Mouse (Mus musculus): ENCODE results near the gene Myh3. TPM values are rescaled to one million over a fixed set of nuclear protein-coding genes. Genes with fewer than 3 reads are reported as not detected.
"Not testable (repeated sequence)": the region's sequence is repeated elsewhere in the genome, so short reads cannot be mapped to it uniquely, and the experiment has no call there.

Myh3 gene
- polyA plus RNA-seq, 1 experiment from 2014 or later: 0.75 TPM

DNA sequence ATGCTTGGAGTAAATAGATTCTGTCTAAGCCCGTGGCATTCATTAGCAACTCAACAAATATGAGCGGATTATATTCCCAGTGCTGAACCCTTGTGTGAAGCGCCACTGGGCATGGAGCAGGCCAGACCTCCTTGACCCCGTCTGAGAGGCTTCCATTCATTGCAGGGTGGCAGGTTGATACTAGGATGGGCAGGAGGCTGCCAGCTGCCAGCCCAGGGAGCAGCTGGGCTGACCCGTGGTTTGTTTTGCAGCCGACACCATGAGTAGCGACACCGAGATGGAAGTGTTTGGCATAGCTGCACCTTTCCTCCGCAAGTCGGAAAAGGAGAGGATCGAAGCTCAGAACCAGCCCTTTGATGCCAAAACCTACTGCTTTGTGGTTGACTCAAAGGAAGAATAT is 1.6 kb downstream of the Myh3 start:
- Histone ChIP-seq H3K9ac (replicated peaks) (no peak overlapping the region), H3K36me3 (no peaks in the 10 kb centered on the region), H3K9me3 (no peaks in the 10 kb centered on the region), H3K4me3 (no peak overlapping the region), H3K27ac (replicated peaks) (peak overlapping the region; percentile 68), H3K27me3 (peaks cover 32% of the 10 kb centered on the region), H3K4me1 (peaks cover 18% of the 10 kb centered on the region; the same call in 1 of the 2 replicates), H3K4me2 (replicated peaks) (0 out of 2 replicates have a peak overlapping the region, but pooled peaks have one; percentile 9)
- peak; percentile 39; the same call in 1 of the 2 replicates for ATAC-seq (ENCODE audit: low FRiP score, low read depth)
- 52% methylated on average over 11 of the region's 11 CpGs for WGBS

DNA sequence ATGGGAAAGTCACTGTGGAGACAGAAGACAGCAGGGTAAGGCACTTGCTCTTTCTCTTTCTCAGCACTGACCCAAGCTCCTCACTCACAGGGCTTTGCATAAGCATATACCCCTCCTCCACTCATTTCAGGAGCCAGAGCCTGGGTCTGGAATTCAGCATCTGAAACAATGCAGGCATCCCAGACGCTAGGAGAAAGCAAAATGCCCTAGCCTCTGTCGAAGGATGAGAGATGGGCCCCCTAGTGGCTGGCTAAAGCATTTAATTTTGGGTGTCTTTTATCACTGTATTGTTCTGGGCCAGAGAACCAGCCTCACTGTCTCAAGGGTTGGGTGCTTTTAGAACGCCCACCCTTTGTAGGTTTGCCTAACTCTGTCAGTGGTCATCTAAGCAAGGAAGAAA is 2.1 kb downstream of the Myh3 start:
- peaks cover 18% of the 10 kb centered on the region; the same call in 1 of the 2 replicates for H3K4me1 ChIP-seq
- no peaks in the 10 kb centered on the region for H3K9me3 ChIP-seq
- 0 out of 2 replicates have a peak overlapping the region, but pooled peaks have one; percentile 9 for H3K4me2 ChIP-seq (replicated peaks)
- H3K9ac ChIP-seq (replicated peaks): no peak overlapping the region
- peak overlapping the region; percentile 68 for H3K27ac ChIP-seq (replicated peaks)
- H3K4me3 ChIP-seq: no peak overlapping the region
- peak; percentile 73 for ATAC-seq (ENCODE audit: low FRiP score, low read depth)
- peaks cover 37% of the 10 kb centered on the region for H3K27me3 ChIP-seq
- H3K36me3 ChIP-seq: no peaks in the 10 kb centered on the region
- 5% methylated on average over 3 of the region's 3 CpGs for WGBS

DNA sequence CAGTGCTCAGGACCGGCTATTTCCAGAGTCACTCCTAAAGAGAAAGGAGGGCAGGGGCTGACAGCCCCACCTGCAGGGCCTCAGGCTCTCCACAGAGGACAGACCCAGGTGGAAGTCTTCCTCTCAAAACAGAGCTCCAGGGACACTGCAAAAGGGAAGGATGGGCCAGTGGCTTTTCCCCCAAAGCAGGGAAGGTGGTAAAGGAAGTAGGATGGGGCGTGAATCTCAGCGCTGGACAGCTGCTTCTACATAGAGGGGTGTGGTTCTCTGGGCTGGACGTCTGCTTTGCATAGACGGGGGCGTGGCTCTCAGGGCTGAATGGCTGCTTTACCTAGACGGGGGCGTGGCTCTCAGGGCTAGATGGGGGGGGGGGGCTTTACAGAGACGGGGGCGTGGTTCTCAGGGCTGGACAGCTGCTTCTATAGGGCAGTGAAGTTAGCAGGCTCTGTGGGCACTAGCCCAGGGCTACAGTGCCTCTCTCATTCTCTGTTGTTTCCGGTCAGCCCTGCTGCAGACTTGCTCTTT is 3.1 kb downstream of the Myh3 start:
- Histone ChIP-seq H3K4me2 (replicated peaks) (peak overlapping the region; percentile 31), H3K4me3 (no peak overlapping the region), H3K4me1 (peaks cover 18% of the 10 kb centered on the region; the same call in 1 of the 2 replicates), H3K9ac (replicated peaks) (no peak overlapping the region), H3K9me3 (no peaks in the 10 kb centered on the region), H3K27me3 (peaks cover 38% of the 10 kb centered on the region), H3K27ac (replicated peaks) (peak overlapping the region; percentile 46; the same call in 1 of the 2 replicates), H3K36me3 (no peaks in the 10 kb centered on the region)
- peak; percentile 70 for ATAC-seq (ENCODE audit: low FRiP score, low read depth)
- WGBS: 3% methylated on average over 11 of the region's 11 CpGs

DNA sequence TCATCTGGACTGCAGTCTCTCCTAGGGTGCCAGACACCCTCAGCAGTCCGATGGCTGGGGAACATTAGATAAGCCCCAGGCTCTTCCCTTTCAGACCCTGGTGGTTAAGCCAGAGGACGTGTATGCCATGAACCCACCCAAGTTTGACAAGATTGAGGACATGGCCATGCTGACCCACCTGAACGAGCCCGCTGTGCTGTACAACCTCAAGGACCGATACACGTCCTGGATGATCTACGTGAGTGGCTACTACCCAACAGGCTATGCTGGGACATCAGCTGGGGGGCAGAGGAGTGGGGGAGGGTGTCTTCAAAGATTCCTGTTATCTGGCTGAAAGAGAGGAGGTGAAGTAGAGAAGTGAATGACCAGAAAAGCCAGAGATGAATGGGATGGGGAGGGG is 4.1 kb downstream of the Myh3 start:
- Histone ChIP-seq H3K9ac (replicated peaks) (no peak overlapping the region), H3K4me1 (peaks cover 18% of the 10 kb centered on the region; the same call in 1 of the 2 replicates), H3K9me3 (no peaks in the 10 kb centered on the region), H3K36me3 (no peaks in the 10 kb centered on the region), H3K27ac (replicated peaks) (no peak overlapping the region), H3K4me3 (no peak overlapping the region), H3K4me2 (replicated peaks) (no peak overlapping the region), H3K27me3 (peaks cover 48% of the 10 kb centered on the region)
- WGBS: 86% methylated on average over 7 of the region's 7 CpGs
- no peak for ATAC-seq (ENCODE audit: low FRiP score, low read depth)

DNA sequence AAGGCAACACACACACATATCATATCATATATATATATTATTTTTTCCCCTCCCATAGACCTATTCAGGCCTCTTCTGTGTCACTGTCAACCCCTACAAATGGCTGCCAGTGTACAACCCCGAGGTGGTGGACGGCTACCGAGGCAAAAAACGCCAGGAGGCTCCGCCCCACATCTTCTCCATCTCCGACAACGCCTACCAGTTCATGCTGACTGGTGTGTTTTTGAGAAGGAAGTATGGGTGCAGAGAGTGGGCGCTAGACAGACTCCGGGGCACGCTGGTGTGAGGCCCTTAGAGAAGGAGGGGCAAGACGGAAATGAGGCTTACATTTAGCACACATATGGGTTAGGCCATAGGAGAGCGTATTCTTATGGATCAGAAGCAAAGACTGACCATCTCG is 4.7 kb downstream of the Myh3 start:
- Histone ChIP-seq H3K36me3 (no peaks in the 10 kb centered on the region), H3K27me3 (peaks cover 49% of the 10 kb centered on the region), H3K4me3 (no peak overlapping the region), H3K27ac (replicated peaks) (no peak overlapping the region), H3K9me3 (no peaks in the 10 kb centered on the region), H3K4me1 (peaks cover 16% of the 10 kb centered on the region; the same call in 1 of the 2 replicates), H3K4me2 (replicated peaks) (no peak overlapping the region), H3K9ac (replicated peaks) (no peak overlapping the region)
- 90% methylated on average over 13 of the region's 13 CpGs for WGBS
- ATAC-seq (ENCODE audit: low FRiP score, low read depth): no peak

DNA sequence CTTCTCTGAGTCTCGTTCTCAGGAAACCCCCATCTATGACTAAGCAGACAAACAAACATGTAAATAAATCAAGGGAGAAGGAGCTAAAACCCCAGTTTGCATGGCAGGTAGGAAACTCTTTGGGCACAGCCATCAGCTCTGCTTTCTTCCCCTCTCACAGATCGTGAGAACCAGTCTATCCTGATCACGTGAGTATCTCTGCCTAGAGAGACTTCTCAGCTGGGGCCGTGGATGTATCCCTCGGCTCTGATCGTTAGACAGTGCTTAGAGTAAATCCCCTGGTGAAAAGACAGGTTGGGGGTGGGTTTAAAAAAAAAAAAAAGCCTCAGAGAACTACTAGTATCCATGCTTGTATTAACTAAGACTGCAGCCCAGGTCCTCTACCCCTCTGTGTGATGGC is 5.1 kb downstream of the Myh3 start:
- no peak overlapping the region for H3K4me3 ChIP-seq
- no peak for ATAC-seq (ENCODE audit: low FRiP score, low read depth)
- no peaks in the 10 kb centered on the region for H3K36me3 ChIP-seq
- 61% methylated on average over 6 of the region's 6 CpGs for WGBS
- no peak overlapping the region for H3K27ac ChIP-seq (replicated peaks)
- no peak overlapping the region for H3K9ac ChIP-seq (replicated peaks)
- H3K9me3 ChIP-seq: no peaks in the 10 kb centered on the region
- peaks cover 49% of the 10 kb centered on the region for H3K27me3 ChIP-seq
- H3K4me1 ChIP-seq: peaks cover 16% of the 10 kb centered on the region; the same call in 1 of the 2 replicates
- no peak overlapping the region for H3K4me2 ChIP-seq (replicated peaks)

DNA sequence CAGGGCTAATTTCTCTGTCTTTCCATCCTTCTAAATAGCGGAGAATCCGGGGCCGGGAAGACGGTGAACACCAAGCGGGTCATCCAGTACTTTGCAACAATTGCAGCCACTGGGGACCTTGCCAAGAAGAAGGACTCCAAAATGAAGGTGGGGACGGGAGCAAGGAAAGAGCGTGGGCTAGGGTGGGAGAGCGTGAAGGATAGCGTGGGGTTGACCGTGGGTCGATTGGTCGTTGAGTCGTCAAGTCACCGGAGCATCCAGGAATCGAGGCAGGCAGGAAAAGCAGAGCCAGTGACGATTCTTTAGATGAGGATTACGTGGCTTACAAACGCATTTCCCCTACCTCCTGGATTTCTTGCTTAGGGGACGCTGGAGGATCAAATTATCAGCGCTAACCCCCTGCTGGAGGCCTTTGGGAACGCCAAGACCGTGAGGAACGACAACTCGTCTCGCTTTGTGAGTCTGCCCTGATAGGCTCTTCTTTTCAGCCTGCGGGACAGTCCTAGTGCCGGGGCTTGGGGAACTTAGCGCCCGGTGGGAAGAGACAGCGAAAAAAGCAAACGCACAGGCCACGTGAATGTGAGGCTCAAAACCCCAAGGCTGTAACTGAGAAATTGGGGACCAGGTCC is 5.7 kb downstream of the Myh3 start:
- Histone ChIP-seq H3K4me2 (replicated peaks) (no peak overlapping the region), H3K27me3 (peaks cover 49% of the 10 kb centered on the region), H3K4me3 (no peak overlapping the region), H3K9me3 (no peaks in the 10 kb centered on the region), H3K9ac (replicated peaks) (no peak overlapping the region), H3K4me1 (peaks cover 16% of the 10 kb centered on the region; the same call in 1 of the 2 replicates), H3K27ac (replicated peaks) (no peak overlapping the region), H3K36me3 (no peaks in the 10 kb centered on the region)
- 43% methylated on average over 32 of the region's 32 CpGs for WGBS
- no peak for ATAC-seq (ENCODE audit: low FRiP score, low read depth)

DNA sequence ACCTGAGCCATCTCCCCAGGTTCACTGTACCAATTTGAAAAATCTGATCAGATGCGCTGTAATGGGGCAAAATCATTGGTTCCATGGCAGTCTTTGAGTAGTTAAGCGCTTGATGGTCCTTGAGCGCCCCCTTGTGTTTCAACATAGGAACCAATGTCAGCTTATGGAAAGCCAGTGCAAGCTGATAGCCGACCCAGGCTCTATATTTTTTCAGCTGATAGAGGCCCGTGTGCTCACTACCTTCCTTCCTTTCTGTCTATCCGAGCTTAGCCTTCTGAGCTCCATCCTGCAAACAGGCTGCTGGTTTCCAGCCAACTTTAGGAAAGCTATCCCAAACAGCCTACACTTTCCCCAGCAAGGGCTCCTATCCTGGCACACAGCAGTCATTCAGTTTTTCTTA is 7.4 kb downstream of the Myh3 start:
- peaks cover 49% of the 10 kb centered on the region for H3K27me3 ChIP-seq
- H3K9ac ChIP-seq (replicated peaks): no peak overlapping the region
- no peak for ATAC-seq (ENCODE audit: low FRiP score, low read depth)
- no peaks in the 10 kb centered on the region for H3K9me3 ChIP-seq
- no peak overlapping the region for H3K27ac ChIP-seq (replicated peaks)
- no peak overlapping the region for H3K4me3 ChIP-seq
- no peak overlapping the region for H3K4me2 ChIP-seq (replicated peaks)
- H3K4me1 ChIP-seq: peaks cover 8% of the 10 kb centered on the region; the same call in 1 of the 2 replicates
- WGBS: 9% methylated on average over 6 of the region's 6 CpGs
- no peaks in the 10 kb centered on the region for H3K36me3 ChIP-seq

DNA sequence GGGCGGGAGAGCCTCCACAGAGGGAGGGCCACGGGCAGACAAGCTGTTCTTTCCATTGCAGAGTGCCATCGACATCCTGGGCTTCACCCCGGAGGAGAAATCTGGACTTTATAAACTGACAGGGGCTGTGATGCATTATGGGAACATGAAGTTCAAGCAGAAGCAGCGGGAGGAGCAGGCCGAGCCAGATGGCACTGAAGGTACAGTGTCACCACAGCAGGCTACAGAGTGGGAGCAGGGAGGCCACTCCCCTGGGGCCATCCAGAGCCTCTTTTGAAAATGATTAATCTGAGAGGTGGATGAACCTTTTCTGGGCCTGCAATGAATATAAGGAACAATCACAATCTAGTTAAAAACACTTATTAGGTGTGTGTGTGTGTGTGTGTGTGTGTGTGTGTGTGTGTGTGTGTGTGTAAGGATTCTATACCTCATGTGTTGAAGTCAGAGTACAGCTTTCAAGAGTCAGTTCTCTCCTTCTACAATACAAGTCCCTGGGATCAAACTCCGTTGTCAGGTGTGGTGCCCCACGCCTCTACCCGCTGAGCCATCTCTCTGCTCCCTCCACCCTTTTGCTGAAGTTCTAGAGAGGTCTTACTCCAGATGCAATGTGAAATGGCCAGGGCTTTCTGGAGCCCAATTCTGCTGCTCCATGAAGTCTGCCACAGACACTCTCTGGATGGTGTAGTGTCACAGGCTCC is 8.5 kb downstream of the Myh3 start:
- 59% methylated on average over 9 of the region's 9 CpGs for WGBS
- no peak for ATAC-seq (ENCODE audit: low FRiP score, low read depth)

DNA sequence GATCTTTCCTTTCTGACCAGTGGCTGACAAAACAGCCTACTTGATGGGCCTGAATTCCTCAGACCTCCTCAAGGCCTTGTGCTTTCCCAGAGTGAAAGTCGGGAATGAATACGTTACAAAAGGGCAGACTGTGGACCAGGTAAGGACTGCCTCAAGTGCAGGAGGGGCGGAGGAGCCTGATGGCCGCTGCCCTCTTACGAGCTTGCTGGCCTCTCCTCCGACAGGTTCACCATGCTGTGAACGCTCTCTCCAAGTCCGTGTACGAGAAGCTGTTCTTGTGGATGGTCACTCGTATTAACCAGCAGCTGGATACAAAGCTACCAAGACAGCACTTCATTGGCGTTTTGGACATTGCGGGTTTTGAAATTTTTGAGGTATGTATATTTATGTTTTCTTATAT is 9.1 kb downstream of the Myh3 start:
- 88% methylated on average over 12 of the region's 12 CpGs for WGBS
- H3K9ac ChIP-seq (replicated peaks): no peak overlapping the region
- H3K4me1 ChIP-seq: no peaks in the 10 kb centered on the region
- H3K27ac ChIP-seq (replicated peaks): no peak overlapping the region
- H3K9me3 ChIP-seq: no peaks in the 10 kb centered on the region
- no peak overlapping the region for H3K4me3 ChIP-seq
- H3K36me3 ChIP-seq: no peaks in the 10 kb centered on the region
- H3K27me3 ChIP-seq: peaks cover 40% of the 10 kb centered on the region
- H3K4me2 ChIP-seq (replicated peaks): no peak overlapping the region
- no peak for ATAC-seq (ENCODE audit: low FRiP score, low read depth)

More for the DNA sequence above, 8.5 kb downstream of the Myh3 start:
- no peaks in the 10 kb centered on the region for H3K36me3 ChIP-seq
- no peaks in the 10 kb centered on the region for H3K4me1 ChIP-seq
- peaks cover 43% of the 10 kb centered on the region for H3K27me3 ChIP-seq
- no peak overlapping the region for H3K4me2 ChIP-seq (replicated peaks)
- no peak overlapping the region for H3K9ac ChIP-seq (replicated peaks)
- no peaks in the 10 kb centered on the region for H3K9me3 ChIP-seq
- H3K4me3 ChIP-seq: no peak overlapping the region
- no peak overlapping the region for H3K27ac ChIP-seq (replicated peaks)

DNA sequence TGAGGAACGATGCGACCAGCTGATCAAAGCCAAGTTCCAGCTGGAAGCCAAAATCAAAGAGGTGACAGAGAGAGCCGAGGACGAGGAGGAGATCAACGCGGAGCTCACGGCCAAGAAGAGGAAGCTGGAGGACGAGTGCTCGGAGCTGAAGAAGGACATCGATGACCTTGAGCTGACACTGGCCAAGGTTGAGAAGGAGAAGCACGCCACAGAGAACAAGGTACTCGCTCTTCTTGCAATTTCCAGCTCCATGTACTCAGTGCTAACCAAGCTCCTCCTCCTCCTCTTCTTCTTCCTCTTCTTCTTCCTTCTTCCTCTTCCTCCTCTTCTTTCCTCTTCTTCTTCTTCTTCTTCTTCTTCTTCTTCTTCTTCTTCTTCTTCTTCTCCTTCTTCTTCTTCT is 14.3 kb downstream of the Myh3 start:
- WGBS: 86% methylated on average over 12 of the region's 12 CpGs

DNA sequence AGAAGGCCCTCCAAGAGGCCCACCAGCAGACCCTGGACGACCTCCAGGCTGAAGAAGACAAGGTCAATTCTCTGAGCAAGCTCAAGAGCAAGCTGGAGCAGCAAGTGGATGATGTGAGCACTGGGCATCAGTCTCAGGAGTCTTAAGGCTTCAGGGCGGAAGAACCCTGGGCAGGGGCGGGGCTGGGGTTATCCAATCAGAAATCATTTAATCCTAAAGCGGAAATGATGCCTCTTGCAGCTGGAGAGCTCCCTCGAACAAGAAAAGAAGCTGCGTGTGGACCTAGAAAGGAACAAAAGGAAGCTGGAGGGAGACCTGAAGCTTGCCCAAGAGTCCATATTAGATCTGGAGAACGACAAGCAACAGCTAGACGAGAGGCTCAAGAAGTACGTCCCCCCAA is 15.1 kb downstream of the Myh3 start:
- no peaks in the 10 kb centered on the region for H3K4me1 ChIP-seq
- H3K27ac ChIP-seq (replicated peaks): no peak overlapping the region
- no peaks in the 10 kb centered on the region for H3K9me3 ChIP-seq
- WGBS: 79% methylated on average over 9 of the region's 9 CpGs
- no peak overlapping the region for H3K4me2 ChIP-seq (replicated peaks)
- H3K4me3 ChIP-seq: no peak overlapping the region
- H3K27me3 ChIP-seq: no peaks in the 10 kb centered on the region
- no peak for ATAC-seq (ENCODE audit: low FRiP score, low read depth)
- H3K36me3 ChIP-seq: no peaks in the 10 kb centered on the region
- H3K9ac ChIP-seq (replicated peaks): no peak overlapping the region

More for the DNA sequence above, 14.3 kb downstream of the Myh3 start:
- H3K4me2 ChIP-seq (replicated peaks); ATAC-seq (ENCODE audit: low FRiP score, low read depth); H3K27me3 ChIP-seq; H3K4me3 ChIP-seq; H3K36me3 ChIP-seq; H3K9me3 ChIP-seq; H3K9ac ChIP-seq (replicated peaks); H3K4me1 ChIP-seq; H3K27ac ChIP-seq (replicated peaks): not testable (repeated sequence)
